Mouse (Mus musculus) lung, adult 2 months (tissue): ENCODE measurements around the gene Eln.

ENCODE experiments used
- CTCF ChIP-seq: fragments of 200-500 bp; IDR thresholded peaks from 2 replicates; pipeline ENCODE4 v1.5.1; 2011; ENCODE audit warnings: mild to moderate bottlenecking, low read length, control low read depth; ENCODE audit not compliant: insufficient read depth
- POLR2A ChIP-seq: fragments of 200-500 bp; IDR thresholded peaks from 2 replicates; pipeline ENCODE4 v1.6.1; 2011; ENCODE audit warnings: low read depth, mild to moderate bottlenecking, control low read depth, low read length, borderline replicate concordance; ENCODE audit errors: extremely low read depth

DNA sequence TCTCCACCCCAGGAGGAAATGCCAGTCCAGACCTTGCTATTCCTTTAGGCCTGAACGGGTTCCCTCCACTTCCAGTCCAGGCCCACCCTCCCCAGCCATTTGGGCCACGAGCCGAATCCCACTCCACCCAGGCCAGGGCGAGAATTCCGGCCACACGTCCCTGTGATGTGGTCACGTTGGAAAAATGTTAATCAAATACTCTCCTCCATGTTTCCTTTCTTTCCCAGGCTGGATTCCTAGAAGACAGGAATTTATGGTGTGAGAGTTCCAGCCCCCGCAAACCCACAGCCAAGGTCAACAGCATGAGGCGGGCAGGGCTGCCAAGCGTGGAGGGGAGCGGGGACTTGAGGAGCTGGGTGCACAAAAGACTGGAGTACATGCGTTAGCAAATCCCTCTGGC lies 25.4 kb upstream of the Eln start:
- no peak for TF ChIP-seq CTCF
- no peak for TF ChIP-seq POLR2A
